Mouse (Mus musculus) forebrain, embryonic 16.5 days (tissue): Measurements from ENCODE around the gene Zfp526. TPM values are rescaled to one million over a fixed set of nuclear protein-coding genes. Genes with fewer than 3 reads are reported as not detected.

Source experiments
- ATAC-seq: fragments of 200-750 bp; cut with Nextera tagmentation; 2 replicates; pipeline ENCODE4 v1.8.0; 2017; ENCODE audit warnings: mild to moderate bottlenecking, moderate library complexity
- H3K27ac ChIP-seq: fragments of 300-500 bp; sonication (generic); 2 replicates; pipeline ENCODE4 v1.5.1; 2014; ENCODE audit warnings: low read length, control low read depth
- H3K27me3 ChIP-seq: fragments of 300-500 bp; sonication (generic); replicated peaks from 2 replicates; pipeline ENCODE4 v1.6.1; 2014; ENCODE audit warnings: low read length; ENCODE audit not compliant: control insufficient read depth, insufficient read depth
- H3K36me3 ChIP-seq: fragments of 300-500 bp; sonication (generic); 2 replicates; pipeline ENCODE4 v1.6.1; 2014; ENCODE audit not compliant: control insufficient read depth, insufficient read depth
- H3K4me1 ChIP-seq: fragments of 300-500 bp; sonication (generic); replicated peaks from 2 replicates; pipeline ENCODE4 v1.6.1; 2014; ENCODE audit warnings: low read length; ENCODE audit not compliant: control insufficient read depth, insufficient read depth
- H3K4me2 ChIP-seq: fragments of 300-500 bp; sonication (generic); 2 replicates; pipeline ENCODE4 v1.6.1; 2014; ENCODE audit warnings: mild to moderate bottlenecking, low read length, control low read depth
- H3K4me3 ChIP-seq: fragments of 300-500 bp; sonication (generic); replicated peaks from 2 replicates; pipeline ENCODE4 v1.5.1; 2014; ENCODE audit warnings: mild to moderate bottlenecking, low read length, control low read depth
- H3K9ac ChIP-seq: fragments of 300-500 bp; sonication (generic); replicated peaks from 2 replicates; pipeline ENCODE4 v1.6.1; 2014; ENCODE audit warnings: low read depth, low read length, control low read depth
- H3K9me3 ChIP-seq: fragments of 300-500 bp; sonication (generic); 2 replicates; pipeline ENCODE4 v1.6.1; 2016; ENCODE audit warnings: low read length; ENCODE audit not compliant: control insufficient read depth
- WGBS: fragments of 180-500 bp; shearing (Covaris S2); extraction: QIAGEN DNeasy Blood & Tissue Kit; methylation state at CpG from one replicate; pipeline ENCODE4 v1.1.7; 2014; 5-methylcytosine and 5-hydroxymethylcytosine counted together
- polyA plus RNA-seq: library from polyadenylated mRNA; unstranded; fragments of >200 nt; fragmentation: Nextera tagmentation; extraction: Ambion mirVana; gene quantifications from 2 replicates; pipeline ENCODE4 v1.2.1, GENCODE M21; 2015

Zfp526 gene
- 1.8 and 1.9 TPM in 2 replicates for polyA plus RNA-seq

DNA sequence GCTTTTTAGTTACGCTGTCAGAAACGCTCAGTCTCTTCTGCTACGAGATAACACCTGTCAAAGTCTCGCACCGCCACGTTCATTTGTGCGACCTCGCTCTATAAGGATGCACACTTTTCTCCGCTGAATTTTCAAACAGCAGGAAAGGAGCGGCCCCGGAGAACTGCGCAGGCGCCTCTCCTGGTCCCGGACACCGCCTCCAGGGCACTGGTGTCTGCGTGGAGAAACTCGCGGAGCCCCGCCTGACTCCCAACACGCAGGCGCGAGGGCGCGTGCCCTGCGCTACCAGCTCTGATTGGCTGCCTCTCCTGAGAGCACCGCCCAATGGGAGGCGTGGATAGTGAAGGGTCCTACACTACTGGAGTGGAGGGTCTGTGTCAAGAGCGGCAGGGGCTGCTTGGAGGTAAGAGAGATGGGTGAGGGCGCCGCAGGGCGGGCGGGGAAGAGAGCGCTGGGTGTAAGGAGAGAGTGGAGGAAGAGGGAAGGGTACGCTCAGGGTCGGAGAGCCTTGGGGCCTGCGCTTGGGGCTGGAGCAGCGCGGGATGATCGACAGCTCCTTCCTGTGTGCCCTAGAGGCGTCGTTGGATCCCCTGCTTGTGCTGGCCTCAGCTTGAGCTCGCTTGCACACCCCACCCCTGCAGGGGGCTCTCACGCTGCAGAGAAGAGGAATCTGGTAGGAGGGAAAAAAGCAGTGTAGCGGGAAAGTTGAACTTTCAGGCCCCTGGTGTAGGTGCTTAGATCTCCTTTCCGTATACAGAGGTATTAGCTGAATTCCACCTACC is at the start of gene Zfp526:
TSS of gene Zfp526 (plus strand) at position 324 of the 782 bp plus-strand sequence.
- peak within 1 kb of the TSS; percentile 72 for H3K9ac ChIP-seq
- peaks cover 11% of the 10 kb centered on the region; the same call in 1 of the 2 replicates for H3K36me3 ChIP-seq
- H3K9me3 ChIP-seq = no peaks in the 10 kb centered on the region
- H3K27ac ChIP-seq = peak within 1 kb of the TSS; percentile 86
- peak; percentile 98 for ATAC-seq
- WGBS = under 1% methylated on average over 44 of the region's 45 CpGs
- H3K4me2 ChIP-seq = peak within 1 kb of the TSS; percentile 92
- H3K4me3 ChIP-seq = peak within 1 kb of the TSS; percentile 79
- no peaks in the 10 kb centered on the region for H3K27me3 ChIP-seq
- H3K4me1 ChIP-seq = peaks cover 37% of the 10 kb centered on the region

DNA sequence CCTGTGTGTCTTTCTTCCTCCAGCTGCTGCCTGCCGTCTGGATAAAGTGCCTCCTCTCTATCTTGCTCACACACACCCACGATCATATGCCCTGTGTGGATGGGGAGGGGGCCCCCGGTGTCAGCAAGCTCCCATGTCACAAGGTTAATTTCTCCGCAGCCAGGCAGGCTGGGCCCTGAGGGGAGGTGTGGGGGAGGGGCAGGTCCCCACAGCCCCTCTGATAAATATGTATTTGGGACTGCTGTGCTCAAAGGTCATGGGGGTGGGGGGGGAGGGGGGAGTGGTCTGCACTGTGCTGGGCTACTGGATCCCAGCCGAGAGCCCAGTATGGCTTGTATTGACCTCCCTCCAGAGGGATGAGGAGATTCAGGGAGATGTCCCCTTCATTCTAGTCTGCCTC is 48.6 kb upstream of the Zfp526 start:
- Histone ChIP-seq H3K27me3 (no peaks in the 10 kb centered on the region), H3K4me3 (no peak overlapping the region), H3K9me3 (no peaks in the 10 kb centered on the region), H3K36me3 (no peaks in the 10 kb centered on the region), H3K27ac (no peak overlapping the region), H3K9ac (no peak overlapping the region), H3K4me1 (peaks cover 23% of the 10 kb centered on the region), H3K4me2 (no peak overlapping the region)
- no peak for ATAC-seq
- 61% methylated on average over 5 of the region's 5 CpGs for WGBS

DNA sequence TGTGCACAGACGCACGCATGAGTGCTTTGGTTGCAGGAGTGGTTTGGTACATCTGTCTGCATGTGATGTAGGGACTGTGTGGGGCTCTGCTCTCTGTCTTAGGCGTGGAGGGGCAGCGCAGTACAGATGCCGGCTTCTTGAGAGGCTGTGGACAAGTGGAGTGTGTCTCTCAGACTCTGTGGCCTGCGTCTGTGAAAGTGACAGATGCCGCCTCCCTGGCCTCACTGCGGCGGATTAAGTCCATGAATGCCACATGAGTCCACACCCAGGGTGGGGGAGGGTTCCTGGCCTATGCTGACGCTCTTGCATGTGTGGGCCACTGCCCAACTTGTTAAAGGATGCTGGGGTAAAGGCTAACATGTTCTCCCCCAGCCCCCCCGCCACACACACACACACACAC is 46.9 kb upstream of the Zfp526 start:
- no peaks in the 10 kb centered on the region for H3K27me3 ChIP-seq
- no peaks in the 10 kb centered on the region for H3K36me3 ChIP-seq
- no peak overlapping the region for H3K27ac ChIP-seq
- 36% methylated on average over 11 of the region's 11 CpGs for WGBS
- no peak overlapping the region for H3K9ac ChIP-seq
- H3K4me2 ChIP-seq = no peak overlapping the region
- H3K4me3 ChIP-seq = no peak overlapping the region
- no peak for ATAC-seq
- H3K9me3 ChIP-seq = no peaks in the 10 kb centered on the region
- H3K4me1 ChIP-seq = peaks cover 26% of the 10 kb centered on the region

DNA sequence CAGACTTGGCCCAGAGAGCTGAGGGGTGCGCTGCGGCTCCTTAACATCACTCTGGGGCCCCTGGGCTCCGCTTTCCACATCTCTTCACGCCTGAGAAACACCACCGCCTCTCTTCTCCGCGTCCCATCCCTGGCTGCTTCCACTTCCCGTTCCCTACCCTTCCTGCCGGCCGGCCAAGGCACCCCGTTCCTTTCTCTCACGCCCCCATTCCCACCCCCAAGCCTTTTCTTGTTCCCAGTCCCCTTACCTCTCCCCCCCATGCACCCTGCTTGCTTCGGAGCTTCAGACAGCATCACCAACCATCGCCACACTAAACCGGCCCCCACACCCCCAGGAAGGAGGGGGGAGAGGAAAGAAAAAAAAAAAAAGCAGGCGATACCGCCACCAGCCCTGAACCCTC is 42.9 kb upstream of the Zfp526 start:
- Histone ChIP-seq H3K4me2 (peak overlapping the region; percentile 67), H3K9me3 (no peaks in the 10 kb centered on the region), H3K27me3 (peaks cover 17% of the 10 kb centered on the region), H3K9ac (peak overlapping the region; percentile 93), H3K36me3 (no peaks in the 10 kb centered on the region), H3K4me3 (peak overlapping the region; percentile 74), H3K4me1 (peaks cover 41% of the 10 kb centered on the region), H3K27ac (peak overlapping the region; percentile 100)
- under 1% methylated on average over 17 of the region's 17 CpGs for WGBS
- ATAC-seq = no peak

DNA sequence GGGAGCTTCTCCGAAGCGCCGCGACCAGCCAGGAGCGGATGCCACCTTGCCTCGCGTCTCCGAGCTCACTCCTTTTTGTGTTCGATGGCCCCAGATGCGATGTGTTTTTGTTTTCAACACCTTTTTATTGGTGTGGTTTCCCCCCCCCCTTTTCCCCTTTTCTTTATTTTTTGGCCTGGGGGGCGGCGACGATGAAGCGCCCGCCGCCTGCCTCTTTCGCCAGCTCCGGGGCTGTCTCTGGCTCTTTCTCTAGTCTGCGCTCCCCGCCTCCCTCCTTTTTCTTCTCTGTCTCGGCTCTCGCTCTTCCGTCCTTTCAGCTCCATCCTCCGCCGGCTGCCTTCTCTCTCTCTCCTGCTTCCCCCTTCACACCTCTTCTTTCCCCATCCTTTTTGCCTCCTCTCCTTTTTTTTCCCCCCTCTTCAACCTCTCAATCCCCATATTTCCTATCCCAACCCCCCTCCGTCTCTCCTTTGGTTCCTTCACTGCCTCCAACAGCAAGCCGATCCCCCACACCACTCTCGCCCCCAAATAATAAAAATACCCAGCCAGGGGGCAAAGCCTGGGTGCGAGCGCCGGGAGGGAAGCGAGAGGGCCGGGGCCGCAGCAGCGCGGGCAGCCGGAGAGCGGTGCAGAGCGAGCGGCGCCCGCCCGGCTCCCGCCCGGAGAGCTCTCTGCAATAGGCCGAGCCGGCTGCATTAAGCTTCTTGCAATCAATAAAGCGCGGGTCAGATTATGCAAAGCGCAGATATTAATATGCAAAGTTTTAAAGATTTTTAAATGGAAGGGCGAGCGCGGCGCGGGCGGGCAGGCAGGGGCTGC is 42.2 kb upstream of the Zfp526 start:
- ATAC-seq = peak; percentile 76
- Histone ChIP-seq H3K9me3 (no peaks in the 10 kb centered on the region), H3K36me3 (no peaks in the 10 kb centered on the region), H3K4me3 (peak overlapping the region; percentile 74), H3K9ac (peak overlapping the region; percentile 93), H3K27ac (peak overlapping the region; percentile 100), H3K4me2 (peak overlapping the region; percentile 67), H3K4me1 (peaks cover 41% of the 10 kb centered on the region), H3K27me3 (peaks cover 20% of the 10 kb centered on the region)
- WGBS = under 1% methylated on average over 54 of the region's 56 CpGs

DNA sequence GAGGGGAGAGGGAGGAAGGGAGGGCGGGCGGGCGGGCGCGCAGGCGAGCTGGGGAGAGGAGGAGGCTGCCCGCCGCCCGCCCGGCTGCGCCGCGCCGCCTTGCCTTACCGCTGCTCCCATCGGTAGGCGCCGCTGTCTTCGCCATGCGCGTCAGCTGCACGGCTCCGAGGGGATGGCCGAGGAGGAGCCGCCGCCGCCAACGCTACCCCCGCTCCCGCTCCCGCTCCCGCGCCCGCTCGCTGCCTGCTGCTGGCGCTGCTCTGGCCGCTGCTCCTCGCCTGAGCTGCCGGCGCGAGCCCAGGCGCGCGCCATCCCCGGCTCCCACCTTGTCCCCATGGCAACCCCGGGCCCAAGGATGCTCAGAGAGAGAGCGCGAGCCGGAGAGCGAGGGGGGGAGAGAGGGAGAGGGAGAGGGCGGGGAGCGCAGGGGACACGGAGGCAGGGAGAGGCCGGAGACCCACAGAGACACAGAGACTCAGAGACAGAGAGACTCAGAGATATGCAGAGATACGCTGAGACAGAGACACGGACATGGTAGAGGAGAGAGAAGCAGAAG is 41.5 kb upstream of the Zfp526 start, which contains the start of gene Pou2f2:
TSS of gene Pou2f2 (minus strand) at position 121 of the 556 bp plus-strand sequence.
- Histone ChIP-seq H3K4me2 (peak within 1 kb of the TSS; percentile 67), H3K4me1 (peaks cover 38% of the 10 kb centered on the region)
- 0% methylated on average over 47 of the region's 56 CpGs for WGBS

DNA sequence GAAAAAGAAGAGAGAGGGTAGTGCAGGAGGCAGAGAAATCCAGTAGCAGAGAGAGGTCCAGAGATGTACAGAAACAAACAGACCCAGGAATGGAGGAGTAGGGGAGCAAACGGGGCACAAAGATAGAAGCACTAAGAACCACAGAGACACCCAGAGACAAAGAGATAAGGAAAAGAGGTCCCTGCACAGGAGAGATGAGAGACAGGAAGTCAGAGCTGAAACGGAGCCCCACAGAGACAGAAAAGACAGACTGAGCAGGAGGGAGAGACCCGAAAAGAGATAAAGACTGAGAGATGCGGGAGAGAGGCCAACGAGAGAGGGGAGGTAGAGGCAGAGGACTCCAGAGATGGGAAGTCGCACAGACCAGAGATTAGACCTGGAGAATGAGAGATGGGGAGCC is 40.7 kb upstream of the Zfp526 start:
- WGBS = under 1% methylated on average over 6 of the region's 6 CpGs
- Histone ChIP-seq H3K27ac (peak overlapping the region; percentile 100), H3K27me3 (peaks cover 20% of the 10 kb centered on the region), H3K9ac (no peak overlapping the region), H3K4me2 (peak overlapping the region; percentile 67), H3K4me1 (peaks cover 38% of the 10 kb centered on the region), H3K4me3 (peak overlapping the region; percentile 74), H3K36me3 (no peaks in the 10 kb centered on the region), H3K9me3 (no peaks in the 10 kb centered on the region)
- ATAC-seq = no peak

More for the DNA sequence above, 41.5 kb upstream of the Zfp526 start, which contains the start of gene Pou2f2:
- Histone ChIP-seq H3K9me3 (no peaks in the 10 kb centered on the region), H3K4me3 (peak within 1 kb of the TSS; percentile 74), H3K9ac (peak within 1 kb of the TSS; percentile 93), H3K36me3 (no peaks in the 10 kb centered on the region), H3K27ac (peak within 1 kb of the TSS; percentile 100), H3K27me3 (peaks cover 20% of the 10 kb centered on the region)
- peak; percentile 96 for ATAC-seq

DNA sequence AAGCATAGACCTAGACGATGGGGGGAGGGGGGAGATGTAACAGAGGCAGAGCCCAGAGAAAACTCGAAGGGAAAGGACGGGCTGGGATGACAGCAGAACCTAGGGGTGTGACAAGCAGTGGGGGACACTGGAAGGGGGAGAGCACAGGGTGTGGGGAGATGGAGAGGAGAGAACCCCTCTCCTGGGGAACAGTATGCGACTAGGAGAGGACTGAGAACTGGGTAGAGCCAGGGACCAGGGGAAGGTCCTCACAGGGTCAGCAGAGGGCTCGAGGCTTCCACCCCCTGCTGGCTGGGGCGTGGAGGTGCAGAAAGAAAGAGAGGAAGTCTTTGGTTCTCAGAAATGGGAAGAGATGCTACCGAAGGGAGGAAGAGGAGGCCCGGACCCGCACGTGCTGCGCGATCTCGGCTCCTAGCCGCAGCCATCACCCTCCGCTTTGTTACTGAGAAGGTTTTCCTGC is 39.9 kb upstream of the Zfp526 start:
- H3K9ac ChIP-seq = peak overlapping the region; percentile 32
- under 1% methylated on average over 15 of the region's 15 CpGs for WGBS
- no peaks in the 10 kb centered on the region for H3K36me3 ChIP-seq
- H3K27me3 ChIP-seq = peaks cover 20% of the 10 kb centered on the region
- ATAC-seq = no peak
- H3K27ac ChIP-seq = no peak overlapping the region
- H3K4me2 ChIP-seq = peak overlapping the region; percentile 53
- peaks cover 38% of the 10 kb centered on the region for H3K4me1 ChIP-seq
- H3K9me3 ChIP-seq = no peaks in the 10 kb centered on the region
- H3K4me3 ChIP-seq = peak overlapping the region; percentile 33

DNA sequence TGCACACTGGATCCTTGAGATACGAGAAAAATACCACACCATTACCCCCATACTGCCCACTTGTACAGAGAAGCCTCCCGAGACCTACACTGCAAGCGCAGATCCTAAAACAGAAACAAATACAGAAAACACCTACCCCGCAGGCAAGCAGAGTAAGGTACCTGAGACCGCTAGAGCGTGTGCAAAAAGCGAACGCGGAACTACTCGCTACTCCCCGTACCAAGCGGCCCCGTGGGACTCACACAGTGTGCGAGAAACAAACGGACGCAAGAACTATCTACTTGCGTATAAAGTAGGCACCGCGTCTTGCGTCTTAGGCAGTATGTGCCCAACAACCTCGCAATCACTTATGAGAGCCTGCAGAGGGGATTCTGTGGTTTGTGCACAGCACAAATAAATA is 39.4 kb upstream of the Zfp526 start:
- no peak for ATAC-seq
- Histone ChIP-seq H3K4me1 (peaks cover 33% of the 10 kb centered on the region), H3K4me3 (peak overlapping the region; percentile 33), H3K4me2 (peak overlapping the region; percentile 53), H3K27me3 (peaks cover 20% of the 10 kb centered on the region), H3K27ac (no peak overlapping the region), H3K9ac (peak overlapping the region; percentile 32), H3K36me3 (no peaks in the 10 kb centered on the region), H3K9me3 (no peaks in the 10 kb centered on the region)
- 5% methylated on average over 21 of the region's 21 CpGs for WGBS
